Mouse (Mus musculus) regulatory T cell (primary cell): Measurements from ENCODE around the gene Selenon.

Experiments used
- in situ Hi-C: fragments of 300-600 bp; cut with MboI, MseI; formaldehyde crosslinking; loops from one replicate; pipeline ENCODE4 v1.15.1; 2025; ENCODE audit warnings: high pct_unique_total_duplicates

Gene Selenon

GRCm38 (mm10) chr4:134551494-134552316, at the start of gene Selenon:
Selenon (minus strand) TSS chr4:134552166.
- in situ Hi-C loops = no loop called here

GRCm38 (mm10) chr4:134601404-134601803, 49.4 kb upstream of the Selenon start:
- in situ Hi-C loops = no loop called here

GRCm38 (mm10) chr4:134600777-134601176, 48.8 kb upstream of the Selenon start:
- in situ Hi-C loops = no loop called here

GRCm38 (mm10) chr4:134600060-134600459, 48.1 kb upstream of the Selenon start:
- in situ Hi-C loops = no loop called here

- in situ Hi-C loops = no loop called here
Observed at GRCm38 (mm10) chr4:134596816-134597692, 45.1 kb upstream of the Selenon start.

GRCm38 (mm10) chr4:134594731-134595439, 42.9 kb upstream of the Selenon start:
- in situ Hi-C loops = no loop called here

GRCm38 (mm10) chr4:134592442-134592841, 40.5 kb upstream of the Selenon start:
- in situ Hi-C loops = no loop called here

- in situ Hi-C loops = no loop called here
Observed at GRCm38 (mm10) chr4:134591506-134592061, 39.6 kb upstream of the Selenon start.

GRCm38 (mm10) chr4:134590227-134590926, 38.4 kb upstream of the Selenon start:
- in situ Hi-C loops = no loop called here

- in situ Hi-C loops = no loop called here
Observed at GRCm38 (mm10) chr4:134589786-134590185, 37.8 kb upstream of the Selenon start.

GRCm38 (mm10) chr4:134588951-134589350, 37.0 kb upstream of the Selenon start:
- in situ Hi-C loops = no loop called here

- in situ Hi-C loops = no loop called here
Observed at GRCm38 (mm10) chr4:134588287-134588686, 36.3 kb upstream of the Selenon start.

- in situ Hi-C loops = no loop called here
Observed at GRCm38 (mm10) chr4:134587636-134588197, 35.8 kb upstream of the Selenon start.

- in situ Hi-C loops = no loop called here
Observed at GRCm38 (mm10) chr4:134586631-134587030, 34.7 kb upstream of the Selenon start.

GRCm38 (mm10) chr4:134586126-134586525, 34.2 kb upstream of the Selenon start:
- in situ Hi-C loops = no loop called here

- in situ Hi-C loops = no loop called here
Observed at GRCm38 (mm10) chr4:134583513-134583912, 31.5 kb upstream of the Selenon start.

- in situ Hi-C loops = no loop called here
Observed at GRCm38 (mm10) chr4:134581365-134581764, 29.4 kb upstream of the Selenon start.

GRCm38 (mm10) chr4:134580351-134581148, 28.6 kb upstream of the Selenon start:
- in situ Hi-C loops = no loop called here

- in situ Hi-C loops = no loop called here
Observed at GRCm38 (mm10) chr4:134579620-134580019, 27.7 kb upstream of the Selenon start.

GRCm38 (mm10) chr4:134579212-134579611, 27.2 kb upstream of the Selenon start:
- in situ Hi-C loops = no loop called here
